Mouse (Mus musculus): ENCODE data around the gene Cab39. TPM values are rescaled to one million over a fixed set of nuclear protein-coding genes. Genes with fewer than 3 reads are reported as not detected.

Cab39 gene
- polyA plus RNA-seq, 1 experiment from 2014 or later: 74.3 TPM

GRCm38 (mm10) chr1:85845476-85845875 lies 52.2 kb downstream of the Cab39 start:
- 87% methylated on average over 3 of the region's 3 CpGs for WGBS
- H3K27ac ChIP-seq (ENCODE audit: low read depth, low read length): no peak overlapping the region

GRCm38 (mm10) chr1:85849016-85849415 lies 55.8 kb downstream of the Cab39 start:
- Histone ChIP-seq H3K9ac (ENCODE audit: low read length) (no peak overlapping the region), H3K4me3 (ENCODE audit: low read depth, low read length) (no peak overlapping the region), H3K4me2 (ENCODE audit: low read length) (no peak overlapping the region), H3K27me3 (replicated peaks; ENCODE audit: control insufficient read depth, insufficient read depth, low read length) (no peaks in the 10 kb centered on the region), H3K27ac (ENCODE audit: low read depth, low read length) (no peak overlapping the region), H3K36me3 (ENCODE audit: control insufficient read depth, insufficient read depth, low read length) (peaks cover 54% of the 10 kb centered on the region), H3K9me3 (replicated peaks; ENCODE audit: control insufficient read depth, low read length) (no peaks in the 10 kb centered on the region), H3K4me1 (ENCODE audit: control insufficient read depth, insufficient read depth, low read length) (no peaks in the 10 kb centered on the region)
- ATAC-seq: no peak
- WGBS: 90% methylated on average over 14 of the region's 14 CpGs
- DNase-seq (ENCODE audit: low spot score): no peak

More at GRCm38 (mm10) chr1:85845476-85845875, 52.2 kb downstream of the Cab39 start:
- Histone ChIP-seq H3K9me3 (replicated peaks; ENCODE audit: control insufficient read depth, low read length) (no peaks in the 10 kb centered on the region), H3K36me3 (ENCODE audit: control insufficient read depth, insufficient read depth, low read length) (peaks cover 49% of the 10 kb centered on the region), H3K9ac (ENCODE audit: low read length) (no peak overlapping the region), H3K4me3 (ENCODE audit: low read depth, low read length) (no peak overlapping the region), H3K4me2 (ENCODE audit: low read length) (no peak overlapping the region), H3K27me3 (replicated peaks; ENCODE audit: control insufficient read depth, insufficient read depth, low read length) (no peaks in the 10 kb centered on the region), H3K4me1 (ENCODE audit: control insufficient read depth, insufficient read depth, low read length) (no peaks in the 10 kb centered on the region)
- ATAC-seq: no peak
- no peak for DNase-seq (ENCODE audit: low spot score)

GRCm38 (mm10) chr1:85850851-85851250 lies 57.6 kb downstream of the Cab39 start:
- 91% methylated on average over 5 of the region's 5 CpGs for WGBS
- Histone ChIP-seq H3K4me3 (ENCODE audit: low read depth, low read length) (no peak overlapping the region), H3K27me3 (replicated peaks; ENCODE audit: control insufficient read depth, insufficient read depth, low read length) (no peaks in the 10 kb centered on the region), H3K9me3 (replicated peaks; ENCODE audit: control insufficient read depth, low read length) (no peaks in the 10 kb centered on the region), H3K27ac (ENCODE audit: low read depth, low read length) (no peak overlapping the region), H3K36me3 (ENCODE audit: control insufficient read depth, insufficient read depth, low read length) (peaks cover 47% of the 10 kb centered on the region), H3K4me2 (ENCODE audit: low read length) (no peak overlapping the region), H3K9ac (ENCODE audit: low read length) (no peak overlapping the region), H3K4me1 (ENCODE audit: control insufficient read depth, insufficient read depth, low read length) (no peaks in the 10 kb centered on the region)
- no peak for DNase-seq (ENCODE audit: low spot score)
- ATAC-seq: no peak

- no peaks in the 10 kb centered on the region for H3K27me3 ChIP-seq (replicated peaks; ENCODE audit: control insufficient read depth, insufficient read depth, low read length)
- H3K9ac ChIP-seq (ENCODE audit: low read length): no peak overlapping the region
- no peak overlapping the region for H3K4me3 ChIP-seq (ENCODE audit: low read depth, low read length)
- no peak overlapping the region for H3K4me2 ChIP-seq (ENCODE audit: low read length)
- DNase-seq (ENCODE audit: low spot score) (peak; percentile 88), ATAC-seq (peak; percentile 72)
- H3K4me1 ChIP-seq (ENCODE audit: control insufficient read depth, insufficient read depth, low read length): no peaks in the 10 kb centered on the region
- H3K27ac ChIP-seq (ENCODE audit: low read depth, low read length): no peak overlapping the region
- WGBS: 94% methylated on average over 2 of the region's 2 CpGs
- H3K9me3 ChIP-seq (replicated peaks; ENCODE audit: control insufficient read depth, low read length): no peaks in the 10 kb centered on the region
- peaks cover 39% of the 10 kb centered on the region for H3K36me3 ChIP-seq (ENCODE audit: control insufficient read depth, insufficient read depth, low read length)
Measured at GRCm38 (mm10) chr1:85852996-85853689, 59.9 kb downstream of the Cab39 start.

- no peaks in the 10 kb centered on the region for H3K9me3 ChIP-seq (replicated peaks; ENCODE audit: control insufficient read depth, low read length)
- DNase-seq (ENCODE audit: low spot score) (no peak), ATAC-seq (no peak)
- WGBS: 90% methylated on average over 2 of the region's 2 CpGs
- H3K27me3 ChIP-seq (replicated peaks; ENCODE audit: control insufficient read depth, insufficient read depth, low read length): no peaks in the 10 kb centered on the region
- H3K4me2 ChIP-seq (ENCODE audit: low read length): no peak overlapping the region
- H3K4me3 ChIP-seq (ENCODE audit: low read depth, low read length): no peak overlapping the region
- peaks cover 32% of the 10 kb centered on the region for H3K36me3 ChIP-seq (ENCODE audit: control insufficient read depth, insufficient read depth, low read length)
- no peak overlapping the region for H3K27ac ChIP-seq (ENCODE audit: low read depth, low read length)
- H3K9ac ChIP-seq (ENCODE audit: low read length): no peak overlapping the region
- H3K4me1 ChIP-seq (ENCODE audit: control insufficient read depth, insufficient read depth, low read length): no peaks in the 10 kb centered on the region
Measured at GRCm38 (mm10) chr1:85853865-85854264, 60.6 kb downstream of the Cab39 start.

GRCm38 (mm10) chr1:85854475-85854874 lies 61.2 kb downstream of the Cab39 start:
- Histone ChIP-seq H3K36me3 (ENCODE audit: control insufficient read depth, insufficient read depth, low read length) (peaks cover 26% of the 10 kb centered on the region), H3K27me3 (replicated peaks; ENCODE audit: control insufficient read depth, insufficient read depth, low read length) (no peaks in the 10 kb centered on the region), H3K4me2 (ENCODE audit: low read length) (no peak overlapping the region), H3K9ac (ENCODE audit: low read length) (no peak overlapping the region), H3K4me3 (ENCODE audit: low read depth, low read length) (no peak overlapping the region), H3K9me3 (replicated peaks; ENCODE audit: control insufficient read depth, low read length) (no peaks in the 10 kb centered on the region), H3K27ac (ENCODE audit: low read depth, low read length) (no peak overlapping the region), H3K4me1 (ENCODE audit: control insufficient read depth, insufficient read depth, low read length) (no peaks in the 10 kb centered on the region)
- ATAC-seq: no peak
- WGBS: 87% methylated on average over 2 of the region's 2 CpGs
- DNase-seq (ENCODE audit: low spot score): no peak

GRCm38 (mm10) chr1:85856266-85856665 lies 63.0 kb downstream of the Cab39 start:
- WGBS: 95% methylated on average over 3 of the region's 3 CpGs

GRCm38 (mm10) chr1:85857261-85857754 lies 64.1 kb downstream of the Cab39 start:
- DNase-seq (ENCODE audit: low spot score) (no peak), ATAC-seq (no peak)
- H3K4me3 ChIP-seq (ENCODE audit: low read depth, low read length): no peak overlapping the region
- H3K9ac ChIP-seq (ENCODE audit: low read length): no peak overlapping the region
- whole genome bisulfite sequencing: 81% methylated on average over 6 of the region's 6 CpGs
- H3K27me3 ChIP-seq (replicated peaks; ENCODE audit: control insufficient read depth, insufficient read depth, low read length): no peaks in the 10 kb centered on the region
- peaks cover 7% of the 10 kb centered on the region for H3K36me3 ChIP-seq (ENCODE audit: control insufficient read depth, insufficient read depth, low read length)
- no peaks in the 10 kb centered on the region for H3K4me1 ChIP-seq (ENCODE audit: control insufficient read depth, insufficient read depth, low read length)
- no peak overlapping the region for H3K27ac ChIP-seq (ENCODE audit: low read depth, low read length)
- H3K9me3 ChIP-seq (replicated peaks; ENCODE audit: control insufficient read depth, low read length): 0 out of 2 replicates have a peak, but pooled peaks cover 4% of the 10 kb centered on the region
- H3K4me2 ChIP-seq (ENCODE audit: low read length): no peak overlapping the region

More at GRCm38 (mm10) chr1:85856266-85856665, 63.0 kb downstream of the Cab39 start:
- DNase-seq (ENCODE audit: low spot score) (no peak), ATAC-seq (no peak)
- no peak overlapping the region for H3K27ac ChIP-seq (ENCODE audit: low read depth, low read length)
- H3K36me3 ChIP-seq (ENCODE audit: control insufficient read depth, insufficient read depth, low read length): peaks cover 15% of the 10 kb centered on the region
- no peak overlapping the region for H3K4me2 ChIP-seq (ENCODE audit: low read length)
- H3K4me1 ChIP-seq (ENCODE audit: control insufficient read depth, insufficient read depth, low read length): no peaks in the 10 kb centered on the region
- no peak overlapping the region for H3K4me3 ChIP-seq (ENCODE audit: low read depth, low read length)
- H3K9me3 ChIP-seq (replicated peaks; ENCODE audit: control insufficient read depth, low read length): no peaks in the 10 kb centered on the region
- no peak overlapping the region for H3K9ac ChIP-seq (ENCODE audit: low read length)
- H3K27me3 ChIP-seq (replicated peaks; ENCODE audit: control insufficient read depth, insufficient read depth, low read length): no peaks in the 10 kb centered on the region

GRCm38 (mm10) chr1:85864383-85864782 lies 71.1 kb downstream of the Cab39 start:
- DNase-seq (ENCODE audit: low spot score): no peak
- Histone ChIP-seq H3K27me3 (replicated peaks; ENCODE audit: control insufficient read depth, insufficient read depth, low read length) (no peaks in the 10 kb centered on the region), H3K4me3 (ENCODE audit: low read depth, low read length) (no peak overlapping the region), H3K9me3 (replicated peaks; ENCODE audit: control insufficient read depth, low read length) (0 out of 2 replicates have a peak, but pooled peaks cover 4% of the 10 kb centered on the region), H3K4me1 (ENCODE audit: control insufficient read depth, insufficient read depth, low read length) (no peaks in the 10 kb centered on the region), H3K27ac (ENCODE audit: low read depth, low read length) (no peak overlapping the region), H3K36me3 (ENCODE audit: control insufficient read depth, insufficient read depth, low read length) (no peaks in the 10 kb centered on the region), H3K9ac (ENCODE audit: low read length) (no peak overlapping the region), H3K4me2 (ENCODE audit: low read length) (no peak overlapping the region)
- WGBS: 87% methylated on average over 10 of the region's 10 CpGs
- ATAC-seq: no peak

Data from forebrain, embryonic 14.5 days (tissue).